Mouse (Mus musculus) spleen, adult 2 months (tissue): ENCODE measurements around the gene Nme1.

Source experiments
- CTCF ChIP-seq: fragments of 200-500 bp; IDR thresholded peaks from 2 replicates; pipeline ENCODE4 v1.5.1; 2011; ENCODE audit warnings: mild to moderate bottlenecking, inconsistent platforms; ENCODE audit not compliant: insufficient read depth, insufficient read length, insufficient replicate concordance; ENCODE audit errors: extremely low read depth
- POLR2A ChIP-seq: fragments of 200-500 bp; IDR thresholded peaks from 2 replicates; pipeline ENCODE4 v1.6.1; 2011; ENCODE audit warnings: low read depth, low read length, inconsistent platforms

GRCm38 (mm10) chr11:93984619-93985018, 16.3 kb upstream of the Nme1 start:
- TF ChIP-seq CTCF (no peak), POLR2A (no peak)
